Mouse (Mus musculus) liver, adult 2 months (tissue): ENCODE results near the gene Myo18a.
A peak's percentile ranks its signal among the peaks of the same experiment; 100 is the strongest.

Experiments used
- CTCF ChIP-seq: fragments of 200-500 bp; IDR thresholded peaks from 2 replicates; pipeline ENCODE4 v1.5.1; 2011; ENCODE audit warnings: low read depth, low read length, control low read depth
- POLR2A ChIP-seq: fragments of 200-500 bp; IDR thresholded peaks from 2 replicates; pipeline ENCODE4 v1.6.1; 2011; ENCODE audit warnings: low read length, control low read depth; ENCODE audit not compliant: insufficient read depth; ENCODE audit errors: extremely low read depth

- TF ChIP-seq POLR2A (0 out of 2 replicates have a peak, but pooled peaks have one; percentile 39), CTCF (peak; percentile 61)
Measured at GRCm38 (mm10) chr11:77893787-77894718, 131.0 kb downstream of the Myo18a start, which contains the start of gene Pipox.
